Mouse (Mus musculus) bone marrow macrophage, adult 2 months (primary cell): Measurements from ENCODE around the gene Cradd. TPM values are rescaled to one million over a fixed set of nuclear protein-coding genes. Genes with fewer than 3 reads are reported as not detected.

Experiments
- H3K27ac ChIP-seq: 2 replicates; pipeline ENCODE4 v1.5.1; 2012; ENCODE audit warnings: low read depth, low read length; ENCODE audit not compliant: insufficient read depth
- H3K4me1 ChIP-seq: 2 replicates; pipeline ENCODE4 v1.6.1; 2012; ENCODE audit warnings: low read length; ENCODE audit not compliant: control insufficient read depth, insufficient read depth
- H3K4me3 ChIP-seq: 2 replicates; pipeline ENCODE4 v1.5.1; 2012; ENCODE audit warnings: mild to moderate bottlenecking, low read length, moderate library complexity; ENCODE audit not compliant: insufficient read depth
- CTCF ChIP-seq: IDR thresholded peaks from 2 replicates; pipeline ENCODE4 v1.5.1; 2012; ENCODE audit warnings: low read depth, mild to moderate bottlenecking, low read length, moderate library complexity
- POLR2A ChIP-seq: IDR thresholded peaks from 2 replicates; pipeline ENCODE4 v1.6.1; 2012; ENCODE audit warnings: mild to moderate bottlenecking, low read depth, low read length, borderline replicate concordance
- polyA plus RNA-seq: library from polyadenylated mRNA; stranded (reverse); fragments of >200 nt; gene quantifications from 2 replicates; pipeline ENCODE4 v1.2.4, GENCODE M21; 2012; ENCODE audit not compliant: missing spikeins, insufficient read depth, insufficient read length

Gene Cradd
- polyA plus RNA-seq, 1 experiment: 12.2 TPM

GRCm38 (mm10) chr10:95262388-95262787, 61.5 kb downstream of the Cradd start:
- H3K27ac ChIP-seq: no peak overlapping the region
- TF ChIP-seq POLR2A: no peak
- TF ChIP-seq CTCF: no peak
- H3K4me3 ChIP-seq: no peak overlapping the region
- peaks cover 3% of the 10 kb centered on the region; the same call in 1 of the 2 replicates for H3K4me1 ChIP-seq

- TF ChIP-seq POLR2A: no peak
- TF ChIP-seq CTCF: no peak
- H3K4me1 ChIP-seq: peaks cover 3% of the 10 kb centered on the region; the same call in 1 of the 2 replicates
- no peak overlapping the region for H3K27ac ChIP-seq
- no peak overlapping the region for H3K4me3 ChIP-seq
Observed at GRCm38 (mm10) chr10:95261279-95261678, 62.7 kb downstream of the Cradd start.

GRCm38 (mm10) chr10:95260420-95260819, 63.5 kb downstream of the Cradd start:
- Histone ChIP-seq H3K27ac (no peak overlapping the region), H3K4me3 (no peak overlapping the region), H3K4me1 (peaks cover 4% of the 10 kb centered on the region; the same call in 1 of the 2 replicates)
- TF ChIP-seq CTCF (no peak), POLR2A (no peak)

- H3K4me3 ChIP-seq: no peak overlapping the region
- TF ChIP-seq CTCF: no peak
- no peak for TF ChIP-seq POLR2A
- peaks cover 4% of the 10 kb centered on the region; the same call in 1 of the 2 replicates for H3K4me1 ChIP-seq
- no peak overlapping the region for H3K27ac ChIP-seq
Observed at GRCm38 (mm10) chr10:95258471-95259155, 65.3 kb downstream of the Cradd start.

- Histone ChIP-seq H3K4me3 (no peak overlapping the region), H3K27ac (no peak overlapping the region), H3K4me1 (peaks cover 4% of the 10 kb centered on the region; the same call in 1 of the 2 replicates)
- TF ChIP-seq POLR2A (no peak), CTCF (no peak)
Observed at GRCm38 (mm10) chr10:95257979-95258378, 66.0 kb downstream of the Cradd start.

GRCm38 (mm10) chr10:95256095-95256494, 67.8 kb downstream of the Cradd start:
- Histone ChIP-seq H3K4me1 (peaks cover 4% of the 10 kb centered on the region; the same call in 1 of the 2 replicates), H3K4me3 (no peak overlapping the region), H3K27ac (no peak overlapping the region)
- TF ChIP-seq CTCF: no peak
- TF ChIP-seq POLR2A: no peak

GRCm38 (mm10) chr10:95255018-95255680, 68.8 kb downstream of the Cradd start:
- Histone ChIP-seq H3K27ac (no peak overlapping the region), H3K4me3 (no peak overlapping the region)
- TF ChIP-seq POLR2A (no peak), CTCF (no peak)

GRCm38 (mm10) chr10:95254453-95255001, 69.4 kb downstream of the Cradd start:
- H3K4me3 ChIP-seq: no peak overlapping the region
- TF ChIP-seq POLR2A: no peak
- TF ChIP-seq CTCF: no peak
- H3K4me1 ChIP-seq: peaks cover 2% of the 10 kb centered on the region; the same call in 1 of the 2 replicates
- no peak overlapping the region for H3K27ac ChIP-seq

More at GRCm38 (mm10) chr10:95255018-95255680, 68.8 kb downstream of the Cradd start:
- H3K4me1 ChIP-seq: peaks cover 2% of the 10 kb centered on the region; the same call in 1 of the 2 replicates

- H3K4me3 ChIP-seq: no peak overlapping the region
- H3K4me1 ChIP-seq: peaks cover 2% of the 10 kb centered on the region; the same call in 1 of the 2 replicates
- H3K27ac ChIP-seq: no peak overlapping the region
Observed at GRCm38 (mm10) chr10:95254046-95254445, 69.9 kb downstream of the Cradd start.

More at GRCm38 (mm10) chr10:95254046-95254445, 69.9 kb downstream of the Cradd start:
- TF ChIP-seq POLR2A: no peak
- TF ChIP-seq CTCF: no peak
